Mouse (Mus musculus) WW6 (cell line): Measurements from ENCODE around the gene Zbed4.
"Not testable (repeated sequence)": the region's sequence is repeated elsewhere in the genome, so short reads cannot be mapped to it uniquely, and the experiment has no call there.

ENCODE experiments used
- DNase-seq: peaks from one replicate; pipeline ENCODE4 v3.0.0-alpha.2; 2013; ENCODE audit warnings: low read depth, low spot score

Gene Zbed4

DNA sequence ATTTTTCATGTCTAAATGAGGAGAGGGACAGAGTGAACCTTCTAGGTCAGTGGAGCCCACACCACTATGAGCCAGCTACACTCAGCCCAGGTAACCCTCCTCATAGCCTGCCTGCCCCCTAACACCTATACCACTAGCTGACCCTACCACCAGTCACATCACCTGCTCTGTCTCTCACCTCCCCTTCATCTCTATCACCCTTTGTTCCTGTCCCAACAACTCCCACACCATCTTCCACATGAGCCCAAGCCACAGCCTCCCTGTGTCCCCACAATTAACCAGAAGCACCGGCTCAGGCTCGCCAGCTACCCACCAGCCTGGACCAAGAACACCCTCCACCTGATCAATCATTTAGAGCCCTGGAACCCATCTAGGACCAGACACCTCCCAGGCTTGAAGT, 58.9 kb downstream of the Zbed4 start:
- no peak for DNase-seq

DNA sequence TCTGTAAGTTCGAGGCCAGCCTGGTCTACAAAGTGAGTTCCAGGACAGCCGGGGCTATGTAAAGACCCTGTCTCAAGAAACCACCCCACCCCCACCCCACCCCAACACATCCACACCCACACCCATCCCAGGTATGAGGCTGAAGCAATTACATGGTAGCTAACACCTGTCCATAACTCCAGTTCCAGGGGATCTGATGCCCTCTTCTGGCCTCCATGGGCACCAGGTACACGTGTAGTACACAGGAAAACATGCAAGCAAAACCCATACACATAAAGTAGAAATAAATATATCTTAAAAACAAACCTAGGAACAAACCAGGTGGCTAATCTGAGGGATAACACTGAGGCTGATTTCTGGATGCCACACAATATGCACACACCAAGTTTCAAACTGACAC, 61.8 kb downstream of the Zbed4 start:
- no peak for DNase-seq

DNA sequence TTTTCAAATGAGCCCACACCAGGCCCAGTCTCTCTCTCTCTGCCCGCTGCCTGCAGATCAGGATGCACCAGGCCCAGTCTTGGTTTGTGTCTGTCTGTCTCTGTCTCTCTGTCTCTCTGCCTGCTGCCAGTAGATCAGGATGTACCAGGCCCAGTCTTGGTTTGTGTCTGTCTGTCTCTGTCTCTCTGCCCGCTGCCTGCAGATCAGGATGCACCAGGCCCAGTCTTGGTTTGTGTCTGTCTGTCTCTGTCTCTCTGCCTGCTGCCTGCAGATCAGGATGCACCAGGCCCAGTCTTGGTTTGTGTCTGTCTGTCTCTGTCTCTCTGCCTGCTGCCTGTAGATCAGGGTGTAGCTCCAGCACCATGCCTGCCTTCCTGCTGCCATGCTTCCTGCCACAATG, 62.4 kb downstream of the Zbed4 start:
- not testable (repeated sequence) for DNase-seq

DNA sequence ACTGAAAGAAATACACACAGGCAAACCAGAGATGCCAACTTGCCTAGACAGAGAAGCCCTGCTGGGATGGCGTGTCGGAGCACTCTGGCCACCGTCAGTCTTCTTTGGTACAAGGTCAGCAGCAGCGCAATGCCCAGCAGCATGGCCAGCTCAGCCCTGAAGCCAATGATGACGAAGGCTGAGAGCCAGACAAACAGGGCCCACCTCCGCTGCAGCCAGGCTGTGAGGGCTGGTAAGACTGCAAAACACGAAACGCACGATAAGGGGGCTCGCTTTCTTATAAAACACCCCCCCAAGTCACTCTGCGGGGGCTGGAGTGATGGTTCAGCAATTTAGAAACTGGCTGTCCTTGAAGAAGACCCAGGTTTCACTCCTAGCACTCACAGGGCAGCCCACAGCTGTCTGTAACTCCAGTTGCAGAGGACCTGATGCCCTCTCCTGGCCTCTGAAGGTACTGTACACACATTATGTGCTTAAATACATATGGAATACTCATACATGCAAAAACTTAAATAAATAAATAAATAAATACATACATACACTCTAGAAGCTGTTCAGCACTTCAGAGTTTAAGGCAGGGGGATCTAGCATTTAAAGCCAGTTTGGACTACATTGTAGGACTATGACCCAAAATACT, 63.1 kb downstream of the Zbed4 start:
- DNase-seq, result no peak

DNA sequence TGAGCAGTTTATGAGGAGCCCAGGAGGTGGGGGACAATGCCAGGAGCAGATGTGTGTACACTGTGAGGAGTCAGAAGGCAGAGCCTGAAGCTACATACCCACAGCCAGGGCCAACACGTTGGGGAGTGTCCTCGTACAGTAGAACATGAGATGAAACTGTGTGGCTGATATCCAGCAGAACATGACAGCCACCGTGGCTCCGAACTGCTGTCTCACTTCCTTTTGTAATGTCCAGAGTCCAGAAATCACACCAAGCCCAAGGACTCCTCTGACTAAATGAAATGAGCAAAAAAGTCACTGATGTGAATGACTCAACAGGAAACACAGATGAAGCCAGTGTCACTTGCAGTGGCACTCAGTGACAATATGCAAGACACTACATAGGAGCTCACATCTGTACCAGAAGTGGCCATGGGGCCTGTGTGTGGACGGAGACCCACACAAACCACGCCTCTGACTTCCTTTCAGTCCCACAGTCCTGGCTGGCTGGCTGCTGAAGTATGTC, 63.8 kb downstream of the Zbed4 start:
- no peak for DNase-seq

DNA sequence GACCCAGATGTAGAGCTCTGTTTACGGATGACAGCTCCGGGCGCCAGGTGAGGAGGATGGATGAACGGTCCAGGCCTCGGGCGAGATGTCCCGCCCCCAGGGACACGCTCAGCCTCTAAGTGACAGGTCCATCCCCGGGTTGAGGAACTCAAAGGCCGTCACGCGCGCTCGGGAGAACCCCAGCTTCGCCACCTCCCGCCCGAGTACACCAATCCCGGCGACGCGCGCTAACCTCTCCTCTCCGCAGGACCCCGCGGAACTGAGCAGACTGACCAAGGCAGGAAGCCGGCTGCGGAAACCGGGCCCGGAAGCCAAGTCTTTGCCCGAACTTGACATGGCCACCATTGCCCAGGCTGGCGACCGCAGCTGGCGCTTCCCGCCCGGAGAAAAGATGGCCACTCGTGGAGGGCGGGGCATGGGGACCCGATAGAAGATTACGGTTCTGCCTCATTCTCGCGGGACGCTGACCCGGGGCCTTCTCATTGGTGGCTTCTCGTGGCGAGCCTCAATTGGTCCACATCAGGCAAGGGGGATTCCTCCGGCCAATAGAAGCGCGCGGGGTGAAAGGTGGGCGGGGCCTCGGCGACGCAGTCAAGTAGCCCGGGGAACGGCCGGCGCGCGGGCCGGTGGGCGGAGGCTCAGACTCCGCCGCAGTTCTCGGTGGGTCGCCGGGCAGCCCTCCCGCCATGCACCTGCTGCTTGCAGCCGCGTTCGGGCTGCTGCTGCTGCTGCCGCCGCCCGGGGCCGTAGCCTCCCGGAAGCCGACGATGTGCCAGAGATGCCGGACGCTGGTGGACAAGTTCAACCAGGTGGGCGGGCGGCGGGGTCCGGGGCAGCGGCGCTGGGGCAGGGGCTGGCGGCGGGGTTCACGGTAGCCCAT, 67.8 kb downstream of the Zbed4 start, which contains the start of the genes Alg12 and Creld2:
Gene Alg12 (minus strand): TSS at position 293 of the 880 bp plus-strand sequence.
Gene Creld2 (plus strand): TSS at position 621 of the 880 bp plus-strand sequence.
- peak; percentile 95 for DNase-seq

DNA sequence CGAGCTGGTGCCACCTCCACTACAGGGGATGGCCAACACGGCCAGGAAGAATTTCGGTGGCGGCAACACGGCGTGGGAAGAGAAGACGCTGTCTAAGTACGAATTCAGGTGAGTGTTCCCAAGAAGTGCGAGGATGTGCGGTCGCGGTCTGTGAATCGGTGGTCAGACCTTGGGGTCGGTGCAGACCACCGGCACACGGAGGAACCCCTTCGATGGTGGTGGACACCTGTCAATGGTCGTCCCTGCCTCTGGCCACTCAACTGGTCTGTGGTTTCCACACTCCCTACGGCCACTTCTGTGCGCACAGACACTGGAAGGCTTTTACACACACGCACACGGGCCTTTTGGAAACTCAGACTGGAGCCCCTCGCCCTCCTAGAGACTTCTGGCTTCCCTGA, 68.4 kb downstream of the Zbed4 start:
- no peak for DNase-seq

DNA sequence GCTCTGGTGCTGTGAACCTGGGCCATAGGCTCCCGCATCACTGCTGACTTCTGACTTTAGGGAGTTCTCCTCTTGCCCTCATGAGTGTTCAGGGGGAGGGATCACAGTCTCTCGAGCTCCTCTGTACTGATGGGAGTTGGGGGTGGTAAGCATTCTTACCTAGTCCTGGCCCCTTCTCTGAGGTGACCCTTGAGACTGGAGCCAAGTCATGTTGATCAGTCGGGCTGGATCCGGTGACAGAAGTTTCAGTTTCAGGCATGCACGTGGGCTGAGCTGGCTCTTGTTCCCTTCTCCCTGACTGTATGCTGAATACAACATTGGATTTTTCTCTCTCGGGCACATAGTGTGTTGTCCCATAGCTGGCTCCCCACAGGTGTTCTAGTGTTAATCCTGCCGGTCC, 69.9 kb downstream of the Zbed4 start:
- DNase-seq, result no peak

DNA sequence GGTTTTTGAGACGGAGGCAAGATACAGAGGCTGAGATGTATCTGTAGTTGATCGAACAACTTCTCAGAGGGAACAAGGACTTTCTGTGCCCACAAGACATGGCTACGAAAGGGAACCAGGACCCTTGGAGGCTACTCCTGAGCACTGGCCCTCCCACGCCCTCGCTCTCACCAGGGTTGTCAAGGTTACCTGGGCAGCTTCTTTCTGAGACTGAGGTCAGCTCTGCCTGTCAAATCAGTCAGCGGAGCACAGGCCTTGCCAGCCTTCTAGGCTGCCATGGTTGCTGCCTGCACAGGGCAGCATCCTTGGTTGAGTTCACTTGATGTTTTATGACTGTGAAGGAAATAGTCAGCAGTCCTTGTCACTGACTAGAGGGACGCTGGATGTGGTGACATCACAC, 71.1 kb downstream of the Zbed4 start:
- no peak for DNase-seq

DNA sequence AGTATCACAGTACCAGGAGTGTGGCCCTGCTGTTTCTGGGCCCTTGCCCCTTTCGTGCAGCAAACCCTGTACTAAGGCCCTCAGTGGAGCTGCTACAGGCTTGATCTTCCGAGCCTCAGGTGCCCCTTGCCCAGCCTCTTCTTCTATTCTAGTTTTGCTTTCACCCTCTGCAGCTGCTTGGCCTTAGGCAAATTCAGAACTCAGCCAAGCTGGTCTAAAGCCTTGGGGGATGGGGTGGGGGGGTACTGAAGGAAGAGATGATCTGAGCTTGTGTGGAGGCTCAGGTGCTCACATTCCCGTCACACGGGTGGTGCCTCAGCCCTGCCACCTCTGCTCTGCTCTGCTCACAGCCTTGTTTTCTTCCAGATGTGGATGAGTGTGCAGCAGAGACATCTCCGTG, 71.9 kb downstream of the Zbed4 start:
- no peak for DNase-seq

DNA sequence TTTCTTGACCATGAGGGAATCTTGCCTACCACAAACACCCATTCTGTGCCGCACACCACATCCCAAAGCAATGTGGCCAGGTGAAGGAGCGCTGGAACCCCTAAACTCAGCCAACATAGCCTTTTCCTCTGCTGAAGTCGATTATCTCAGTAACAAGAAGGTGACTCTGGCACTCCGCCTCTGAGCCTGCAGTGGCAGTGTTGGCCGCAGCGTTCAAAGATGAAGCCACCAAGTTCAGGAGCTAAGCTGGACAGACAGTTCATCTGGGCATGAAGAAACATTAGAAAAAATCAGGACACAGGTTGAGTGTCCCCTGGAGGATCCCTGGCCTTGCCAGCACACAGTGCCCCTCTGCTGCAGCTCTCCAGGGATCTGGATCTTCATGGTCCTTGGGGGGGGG, 76.0 kb downstream of the Zbed4 start:
- DNase-seq, result no peak

DNA sequence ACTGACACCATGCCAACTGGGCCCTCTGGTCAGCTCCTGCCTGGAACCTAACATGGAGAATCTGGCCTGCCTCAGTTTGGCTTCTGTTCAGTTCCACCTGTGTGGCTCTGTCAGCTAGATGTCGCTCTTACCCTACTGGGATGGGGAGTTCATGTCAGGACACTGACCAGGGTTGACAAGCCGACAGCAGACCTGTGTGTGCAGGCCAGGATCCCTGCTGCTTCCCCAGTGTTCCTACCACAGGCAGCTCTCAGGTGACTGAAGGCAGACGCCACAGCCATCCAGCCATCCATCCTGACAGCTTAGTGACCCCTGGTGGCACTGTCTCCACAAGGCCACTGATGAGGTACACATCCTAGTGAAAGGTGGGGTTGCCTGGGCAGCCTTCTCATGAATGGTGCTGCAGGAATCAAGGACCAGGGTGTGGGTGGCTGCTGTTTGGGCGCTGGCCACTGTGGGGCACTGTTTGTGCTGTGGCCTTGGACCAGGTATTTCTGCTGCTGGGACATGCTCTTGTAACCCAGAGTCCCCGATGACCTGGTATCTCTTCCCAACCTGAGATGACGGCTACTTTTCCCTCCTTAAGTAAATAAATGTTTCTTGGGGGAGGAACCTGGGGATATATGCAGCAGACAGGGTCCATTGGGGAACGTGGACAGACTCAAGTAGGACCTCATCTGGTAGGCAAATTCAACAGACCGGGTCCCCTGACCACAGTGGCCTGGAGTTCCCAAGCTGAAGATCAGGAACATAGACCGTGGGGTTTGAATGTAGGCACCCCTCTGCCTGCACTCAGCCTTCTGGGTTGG, 76.7 kb downstream of the Zbed4 start:
- peak; percentile 67 for DNase-seq

DNA sequence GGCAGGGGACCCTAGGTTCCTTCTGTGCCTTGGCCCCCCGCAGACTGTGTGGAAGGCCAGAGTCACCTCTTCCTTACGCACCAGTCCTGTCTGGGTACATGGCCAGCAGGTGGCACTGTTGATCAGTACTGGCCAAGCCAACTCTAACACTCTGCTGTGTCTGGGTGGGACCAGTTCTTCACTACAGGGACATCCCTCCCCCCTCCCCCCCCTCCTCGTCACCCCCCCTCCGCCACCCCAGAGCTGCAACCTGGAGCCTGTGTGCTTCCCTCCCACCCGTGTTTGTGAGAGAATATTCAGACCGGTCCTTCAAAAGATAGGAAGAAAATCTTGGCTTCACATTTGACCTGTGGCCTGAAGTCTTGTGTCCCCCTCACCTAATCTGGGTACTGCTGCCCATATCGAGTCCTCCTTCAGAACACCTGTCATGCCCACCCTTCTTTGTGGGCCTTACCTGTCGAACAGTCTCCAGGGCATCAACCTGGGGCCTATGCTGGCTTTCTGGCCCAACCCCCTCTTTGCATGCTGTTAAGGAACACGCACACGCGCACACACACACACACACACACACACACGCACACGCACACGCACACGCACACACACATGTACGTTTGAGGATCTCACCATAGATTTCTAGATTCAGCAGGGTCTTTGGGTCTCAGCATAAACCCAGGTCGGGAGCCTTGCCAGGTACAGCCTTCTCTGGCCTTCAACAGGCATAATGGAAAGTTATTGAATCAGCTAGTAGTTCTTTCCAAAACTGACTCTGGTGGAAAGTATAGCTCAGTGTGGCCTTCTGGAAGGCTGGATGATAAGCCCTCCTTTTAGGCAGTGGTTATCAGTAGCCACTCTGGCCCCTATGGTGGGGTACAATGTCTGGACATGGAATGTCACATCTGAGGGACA, 77.6 kb downstream of the Zbed4 start:
- DNase-seq, result no peak

DNA sequence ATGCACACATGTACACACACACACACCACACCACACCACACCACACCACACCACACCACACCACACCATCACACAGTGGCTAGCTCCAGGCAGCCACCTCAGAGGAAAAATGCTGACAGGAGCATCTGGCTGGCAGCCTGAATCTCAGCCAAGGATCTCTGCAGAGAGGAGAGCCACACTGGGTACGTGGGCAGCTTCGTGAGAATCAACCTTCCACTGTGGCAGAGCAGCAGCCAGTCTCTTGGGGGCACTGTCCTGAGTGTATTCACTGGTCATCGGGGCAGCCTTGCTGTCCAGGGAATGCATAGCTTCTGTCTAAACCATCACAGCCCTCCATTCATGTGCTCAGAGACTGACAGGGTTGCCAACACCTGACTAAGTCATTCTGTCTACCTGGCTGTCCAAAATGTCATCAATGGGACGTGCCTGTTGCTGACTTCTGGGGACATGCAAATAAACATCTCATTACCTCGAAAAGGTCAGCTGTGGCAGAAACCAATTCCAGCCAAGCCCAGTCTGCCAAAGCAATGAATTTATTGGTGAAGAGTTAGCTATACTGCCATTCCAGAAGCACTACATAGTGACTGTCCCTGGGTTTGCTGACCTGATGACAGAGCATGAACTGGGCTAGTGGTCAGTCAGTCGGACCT, 78.5 kb downstream of the Zbed4 start:
- DNase-seq, result no peak

DNA sequence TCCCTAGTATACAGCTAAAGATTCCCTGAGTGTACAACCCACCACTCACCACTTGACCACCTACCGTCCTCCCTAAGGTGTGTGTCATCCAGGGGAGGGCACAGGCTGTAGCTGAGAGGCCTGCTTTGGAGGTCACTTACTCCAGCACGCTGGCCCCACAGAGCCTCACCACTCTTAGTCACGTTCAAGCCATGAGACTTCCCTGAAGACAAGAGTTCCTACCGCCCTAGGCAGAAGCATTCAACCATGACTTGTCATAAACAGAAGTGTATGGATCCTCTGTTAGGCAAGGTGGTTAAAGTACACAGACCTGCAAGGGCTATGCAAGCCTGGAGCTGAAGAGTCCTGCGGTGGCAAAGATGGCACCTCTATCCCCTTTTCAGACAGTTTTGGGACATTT, 79.2 kb downstream of the Zbed4 start:
- DNase-seq, result no peak

DNA sequence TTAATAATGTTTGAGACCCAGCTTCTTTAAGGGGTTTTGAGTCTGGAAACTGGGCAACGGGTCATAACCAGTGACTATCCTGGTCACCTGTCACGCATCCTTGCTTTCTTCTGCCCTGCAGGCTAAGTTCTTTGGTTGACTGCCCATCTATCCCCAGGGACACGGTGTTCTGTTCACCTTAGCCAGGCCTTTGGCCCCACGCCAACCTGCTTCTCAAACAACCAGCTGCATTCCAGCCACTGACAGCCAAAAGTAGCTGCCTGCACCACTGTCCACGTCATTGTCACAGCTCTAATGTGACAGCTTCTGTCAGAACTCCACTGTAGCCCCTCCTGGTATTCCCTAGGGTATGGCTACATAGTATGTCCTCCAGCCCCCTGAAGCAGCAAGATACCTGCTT, 80.0 kb downstream of the Zbed4 start:
- no peak for DNase-seq

DNA sequence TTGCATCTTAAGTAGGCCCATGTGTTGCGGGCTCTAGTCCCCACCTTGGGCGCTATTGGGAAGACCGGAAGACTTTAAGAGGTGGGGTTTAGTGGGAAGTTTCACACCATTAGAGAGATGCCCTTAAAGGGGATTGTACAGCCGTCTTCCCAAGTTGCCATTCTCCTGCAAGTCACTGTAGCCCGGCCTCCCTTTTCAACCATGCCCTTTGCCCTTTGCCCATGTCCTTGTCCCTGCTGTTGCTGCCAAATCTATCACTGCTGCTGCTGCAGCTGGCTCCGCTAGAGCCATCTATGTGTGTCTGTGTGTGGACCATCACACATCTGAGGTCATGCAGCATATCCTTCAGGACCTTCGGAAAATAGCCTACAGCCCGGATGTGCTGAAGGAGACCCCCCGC, 81.1 kb downstream of the Zbed4 start:
- no peak for DNase-seq
